Mouse (Mus musculus): ENCODE measurements at regions not wholly inside any gene's neighbourhood (a gene's known extent, or its start where the extent isn't known, plus 50 kb on each side); places are given as distances from the start of the nearest gene placed in this dataset.

- WGBS, result 40% methylated on average over 9 of the region's 9 CpGs
- no peak overlapping the region for H3K4me2 ChIP-seq
- no peak overlapping the region for H3K4me3 ChIP-seq
- H3K27ac ChIP-seq, result no peak overlapping the region; the same call in 1 of the 2 replicates
- H3K9me3 ChIP-seq, result no peaks in the 10 kb centered on the region
- H3K9ac ChIP-seq, result no peak overlapping the region
- H3K4me1 ChIP-seq, result peaks cover 15% of the 10 kb centered on the region; the same call in 1 of the 2 replicates
- H3K27me3 ChIP-seq, result no peaks in the 10 kb centered on the region
- H3K36me3 ChIP-seq, result no peaks in the 10 kb centered on the region
- no peak for ATAC-seq (ENCODE audit: insufficient number of reproducible peaks, low FRiP score, low TSS enrichment, low read depth)
These were observed 116.2 kb upstream of the Twist2 start for GRCm38 (mm10) chr1:91685031-91685430.

GRCm38 (mm10) chr1:91685789-91686188 lies 115.5 kb upstream of the Twist2 start:
- Histone ChIP-seq H3K27ac (peak overlapping the region; percentile 54), H3K4me3 (no peak overlapping the region), H3K4me1 (peaks cover 15% of the 10 kb centered on the region; the same call in 1 of the 2 replicates), H3K9ac (no peak overlapping the region), H3K4me2 (no peak overlapping the region), H3K27me3 (no peaks in the 10 kb centered on the region), H3K36me3 (no peaks in the 10 kb centered on the region), H3K9me3 (no peaks in the 10 kb centered on the region)
- 34% methylated on average over 6 of the region's 6 CpGs for WGBS
- no peak for ATAC-seq (ENCODE audit: insufficient number of reproducible peaks, low FRiP score, low TSS enrichment, low read depth)

- H3K27me3 ChIP-seq, result no peaks in the 10 kb centered on the region
- H3K9me3 ChIP-seq, result no peaks in the 10 kb centered on the region
- ATAC-seq (ENCODE audit: insufficient number of reproducible peaks, low FRiP score, low TSS enrichment, low read depth), result no peak
- no peak overlapping the region for H3K9ac ChIP-seq
- H3K27ac ChIP-seq, result no peak overlapping the region
- H3K4me3 ChIP-seq, result no peak overlapping the region
- no peaks in the 10 kb centered on the region for H3K4me1 ChIP-seq
- H3K36me3 ChIP-seq, result no peaks in the 10 kb centered on the region
- H3K4me2 ChIP-seq, result no peak overlapping the region
- 93% methylated on average over 1 of the region's 1 CpGs for WGBS
These were observed 109.7 kb upstream of the Twist2 start for GRCm38 (mm10) chr1:91691601-91692000.

GRCm38 (mm10) chr1:91692709-91693460 lies 108.4 kb upstream of the Twist2 start:
- Histone ChIP-seq H3K9ac (no peak overlapping the region), H3K4me1 (no peaks in the 10 kb centered on the region), H3K27me3 (no peaks in the 10 kb centered on the region), H3K4me3 (no peak overlapping the region), H3K36me3 (no peaks in the 10 kb centered on the region), H3K4me2 (no peak overlapping the region), H3K27ac (no peak overlapping the region), H3K9me3 (no peaks in the 10 kb centered on the region)
- 69% methylated on average over 9 of the region's 9 CpGs for WGBS
- no peak for ATAC-seq (ENCODE audit: insufficient number of reproducible peaks, low FRiP score, low TSS enrichment, low read depth)

GRCm38 (mm10) chr1:91697053-91697452 lies 104.2 kb upstream of the Twist2 start:
- no peak overlapping the region for H3K4me3 ChIP-seq
- H3K9me3 ChIP-seq, result no peaks in the 10 kb centered on the region
- WGBS, result 32% methylated on average over 8 of the region's 8 CpGs

GRCm38 (mm10) chr1:91701475-91701874 lies 99.8 kb upstream of the Twist2 start:
- Histone ChIP-seq H3K4me2 (no peak overlapping the region), H3K9me3 (no peaks in the 10 kb centered on the region), H3K4me3 (no peak overlapping the region), H3K27ac (peak overlapping the region; percentile 47), H3K27me3 (no peaks in the 10 kb centered on the region), H3K4me1 (peaks cover 19% of the 10 kb centered on the region), H3K36me3 (no peaks in the 10 kb centered on the region), H3K9ac (no peak overlapping the region)
- ATAC-seq (ENCODE audit: insufficient number of reproducible peaks, low FRiP score, low TSS enrichment, low read depth), result 0 out of 2 replicates have a peak, but pooled peaks have one; percentile 60
- 59% methylated on average over 12 of the region's 12 CpGs for WGBS

More at GRCm38 (mm10) chr1:91697053-91697452, 104.2 kb upstream of the Twist2 start:
- no peaks in the 10 kb centered on the region for H3K36me3 ChIP-seq
- H3K9ac ChIP-seq, result no peak overlapping the region
- H3K27me3 ChIP-seq, result no peaks in the 10 kb centered on the region
- ATAC-seq (ENCODE audit: insufficient number of reproducible peaks, low FRiP score, low TSS enrichment, low read depth), result no peak
- H3K4me1 ChIP-seq, result peaks cover 16% of the 10 kb centered on the region
- no peak overlapping the region for H3K27ac ChIP-seq
- no peak overlapping the region for H3K4me2 ChIP-seq

- no peaks in the 10 kb centered on the region for H3K36me3 ChIP-seq
- H3K27ac ChIP-seq, result 0 out of 2 replicates have a peak overlapping the region, but pooled peaks have one; percentile 38
- WGBS, result 75% methylated on average over 6 of the region's 6 CpGs
- H3K9ac ChIP-seq, result no peak overlapping the region
- no peaks in the 10 kb centered on the region for H3K9me3 ChIP-seq
- peaks cover 19% of the 10 kb centered on the region for H3K4me1 ChIP-seq
- no peak overlapping the region for H3K4me3 ChIP-seq
- no peaks in the 10 kb centered on the region for H3K27me3 ChIP-seq
- H3K4me2 ChIP-seq, result no peak overlapping the region
- no peak for ATAC-seq (ENCODE audit: insufficient number of reproducible peaks, low FRiP score, low TSS enrichment, low read depth)
These were observed 99.2 kb upstream of the Twist2 start for GRCm38 (mm10) chr1:91702021-91702420.

- Histone ChIP-seq H3K27me3 (no peaks in the 10 kb centered on the region), H3K4me3 (no peak overlapping the region), H3K9me3 (no peaks in the 10 kb centered on the region), H3K4me2 (no peak overlapping the region), H3K36me3 (no peaks in the 10 kb centered on the region), H3K27ac (no peak overlapping the region), H3K4me1 (peaks cover 19% of the 10 kb centered on the region), H3K9ac (no peak overlapping the region)
- no peak for ATAC-seq (ENCODE audit: insufficient number of reproducible peaks, low FRiP score, low TSS enrichment, low read depth)
These were observed 98.5 kb upstream of the Twist2 start for GRCm38 (mm10) chr1:91702737-91703136.

GRCm38 (mm10) chr1:91705451-91705850 lies 95.8 kb upstream of the Twist2 start:
- Histone ChIP-seq H3K36me3 (no peaks in the 10 kb centered on the region), H3K9ac (no peak overlapping the region), H3K4me3 (no peak overlapping the region), H3K27ac (no peak overlapping the region), H3K4me1 (peaks cover 36% of the 10 kb centered on the region), H3K9me3 (no peaks in the 10 kb centered on the region), H3K27me3 (no peaks in the 10 kb centered on the region), H3K4me2 (no peak overlapping the region)
- 79% methylated on average over 9 of the region's 9 CpGs for WGBS
- ATAC-seq (ENCODE audit: insufficient number of reproducible peaks, low FRiP score, low TSS enrichment, low read depth), result no peak

GRCm38 (mm10) chr1:91708550-91709243 lies 92.6 kb upstream of the Twist2 start:
- Histone ChIP-seq H3K4me3 (no peak overlapping the region), H3K9me3 (no peaks in the 10 kb centered on the region), H3K4me1 (peaks cover 25% of the 10 kb centered on the region), H3K36me3 (no peaks in the 10 kb centered on the region), H3K4me2 (no peak overlapping the region), H3K27me3 (no peaks in the 10 kb centered on the region), H3K27ac (peak overlapping the region; percentile 85), H3K9ac (no peak overlapping the region)
- ATAC-seq (ENCODE audit: insufficient number of reproducible peaks, low FRiP score, low TSS enrichment, low read depth), result peak; percentile 77
- 21% methylated on average over 7 of the region's 7 CpGs for WGBS

- H3K4me3 ChIP-seq, result no peak overlapping the region
- no peak for ATAC-seq (ENCODE audit: insufficient number of reproducible peaks, low FRiP score, low TSS enrichment, low read depth)
- peak overlapping the region; percentile 80 for H3K27ac ChIP-seq
- no peak overlapping the region for H3K9ac ChIP-seq
- H3K9me3 ChIP-seq, result no peaks in the 10 kb centered on the region
- H3K4me1 ChIP-seq, result peaks cover 28% of the 10 kb centered on the region
- H3K4me2 ChIP-seq, result no peak overlapping the region
- WGBS, result 35% methylated on average over 1 of the region's 1 CpGs
- no peaks in the 10 kb centered on the region for H3K36me3 ChIP-seq
- H3K27me3 ChIP-seq, result no peaks in the 10 kb centered on the region
These were observed 92.0 kb upstream of the Twist2 start for GRCm38 (mm10) chr1:91709244-91709600.

GRCm38 (mm10) chr1:91713131-91713530 lies 88.1 kb upstream of the Twist2 start:
- no peak overlapping the region for H3K27ac ChIP-seq
- no peak for ATAC-seq (ENCODE audit: insufficient number of reproducible peaks, low FRiP score, low TSS enrichment, low read depth)
- no peak overlapping the region for H3K9ac ChIP-seq
- no peak overlapping the region for H3K4me2 ChIP-seq
- peaks cover 42% of the 10 kb centered on the region for H3K4me1 ChIP-seq
- 83% methylated on average over 11 of the region's 11 CpGs for WGBS
- no peaks in the 10 kb centered on the region for H3K27me3 ChIP-seq
- H3K4me3 ChIP-seq, result no peak overlapping the region
- no peaks in the 10 kb centered on the region for H3K36me3 ChIP-seq
- H3K9me3 ChIP-seq, result no peaks in the 10 kb centered on the region

Measured in limb, embryonic 15.5 days (tissue).